Mouse (Mus musculus) limb, embryonic 12.5 days (tissue): Measurements from ENCODE around the gene Slc6a6. TPM values are rescaled to one million over a fixed set of nuclear protein-coding genes. Genes with fewer than 3 reads are reported as not detected.

ENCODE experiments used
- ATAC-seq: fragments of 200-750 bp; cut with Nextera tagmentation; 2 replicates; pipeline ENCODE4 v1.8.0; 2017; ENCODE audit warnings: low read depth, moderate TSS enrichment; ENCODE audit not compliant: insufficient number of reproducible peaks, insufficient read depth, low FRiP score, low TSS enrichment
- H3K27ac ChIP-seq: fragments of 300-500 bp; sonication (generic); 2 replicates; pipeline ENCODE4 v1.5.1; 2016; ENCODE audit warnings: mild to moderate bottlenecking, moderate library complexity
- H3K27me3 ChIP-seq: fragments of 300-500 bp; sonication (generic); 2 replicates; pipeline ENCODE4 v1.6.1; 2016; ENCODE audit warnings: mild to moderate bottlenecking, moderate library complexity
- H3K36me3 ChIP-seq: fragments of 300-500 bp; sonication (generic); 2 replicates; pipeline ENCODE4 v1.6.1; 2016; ENCODE audit warnings: mild to moderate bottlenecking, moderate library complexity
- H3K4me1 ChIP-seq: fragments of 300-500 bp; sonication (generic); replicated peaks from 2 replicates; pipeline ENCODE4 v1.6.1; 2016
- H3K4me2 ChIP-seq: fragments of 300-500 bp; sonication (generic); 2 replicates; pipeline ENCODE4 v1.6.1; 2016; ENCODE audit warnings: mild to moderate bottlenecking, moderate library complexity
- H3K4me3 ChIP-seq: fragments of 300-500 bp; sonication (generic); replicated peaks from 2 replicates; pipeline ENCODE4 v1.5.1; 2016; ENCODE audit warnings: mild to moderate bottlenecking
- H3K9ac ChIP-seq: fragments of 300-500 bp; sonication (generic); replicated peaks from 2 replicates; pipeline ENCODE4 v1.6.1; 2016; ENCODE audit warnings: mild to moderate bottlenecking, moderate library complexity
- H3K9me3 ChIP-seq: fragments of 300-500 bp; sonication (generic); 2 replicates; pipeline ENCODE4 v1.6.1; 2016; ENCODE audit warnings: mild to moderate bottlenecking, moderate library complexity
- WGBS: fragments of 180-500 bp; shearing (Covaris S2); methylation state at CpG from one replicate; pipeline ENCODE4 v1.1.7; 2016; 5-methylcytosine and 5-hydroxymethylcytosine counted together
- polyA plus RNA-seq: library from polyadenylated mRNA; unstranded; fragments of >200 nt; fragmentation: Nextera tagmentation; extraction: Ambion mirVana; gene quantifications from 2 replicates; pipeline ENCODE4 v1.2.1, GENCODE M21; 2016

Slc6a6 gene
- polyA plus RNA-seq, 1 experiment from 2014 or later = 47.1 TPM

DNA sequence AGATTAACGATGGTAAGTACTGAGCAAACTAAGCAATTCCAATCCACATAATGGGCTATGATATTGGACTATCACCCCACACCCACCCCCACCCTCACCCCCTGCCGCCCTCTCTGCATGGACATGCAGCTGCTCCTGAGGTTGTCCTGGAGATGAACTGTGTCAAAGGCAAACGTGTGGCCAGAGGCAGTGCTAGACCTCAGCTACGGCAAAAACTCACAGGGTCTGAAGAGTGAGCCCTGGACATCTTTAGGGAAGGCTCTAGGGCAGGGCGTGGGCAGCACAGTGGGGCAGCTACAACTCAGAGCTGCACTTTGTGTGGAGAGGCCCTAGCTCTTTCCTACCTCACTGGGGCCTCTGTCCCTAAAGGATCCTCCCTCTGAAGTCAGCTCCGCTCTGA lies 13.6 kb upstream of the Slc6a6 start:
- H3K9ac ChIP-seq = no peak overlapping the region

DNA sequence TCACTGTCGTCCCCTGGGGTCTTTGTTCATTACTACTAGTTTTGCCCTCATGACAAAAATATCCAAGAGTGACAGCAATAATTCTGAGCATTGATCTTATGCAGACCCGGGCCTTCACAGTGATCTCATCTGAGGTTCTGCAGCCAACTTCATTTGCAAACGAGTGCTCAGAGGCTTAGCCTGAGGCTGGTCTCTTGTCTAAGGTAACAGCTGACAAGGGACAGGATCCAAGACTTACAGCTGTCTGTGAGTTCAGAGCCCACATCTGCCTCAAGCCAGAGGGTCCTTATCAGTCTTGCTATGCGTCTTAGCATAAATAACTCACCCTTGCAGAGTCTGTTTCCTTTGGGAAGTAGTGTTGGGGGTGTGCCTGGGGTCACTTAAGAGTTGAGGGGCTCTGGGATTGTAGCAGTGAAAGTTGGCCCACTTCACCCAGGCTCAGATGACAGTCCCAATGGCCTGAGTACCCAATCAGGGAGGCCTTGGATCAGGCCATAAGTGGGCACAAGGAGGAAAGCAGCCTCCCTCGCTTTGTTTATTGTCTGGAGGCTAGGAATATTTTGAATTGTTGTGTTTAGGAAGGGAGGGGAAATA lies 9.0 kb upstream of the Slc6a6 start:
- 40% methylated on average over 5 of the region's 5 CpGs for WGBS
- H3K27ac ChIP-seq = no peak overlapping the region
- no peaks in the 10 kb centered on the region for H3K27me3 ChIP-seq

More for the DNA sequence above, 13.6 kb upstream of the Slc6a6 start:
- Histone ChIP-seq H3K4me3 (no peak overlapping the region), H3K4me1 (peaks cover 6% of the 10 kb centered on the region; the same call in 1 of the 2 replicates), H3K9me3 (no peaks in the 10 kb centered on the region), H3K27ac (no peak overlapping the region), H3K4me2 (no peak overlapping the region), H3K36me3 (no peaks in the 10 kb centered on the region), H3K27me3 (no peaks in the 10 kb centered on the region)
- no peak for ATAC-seq
- WGBS = 63% methylated on average over 6 of the region's 6 CpGs

DNA sequence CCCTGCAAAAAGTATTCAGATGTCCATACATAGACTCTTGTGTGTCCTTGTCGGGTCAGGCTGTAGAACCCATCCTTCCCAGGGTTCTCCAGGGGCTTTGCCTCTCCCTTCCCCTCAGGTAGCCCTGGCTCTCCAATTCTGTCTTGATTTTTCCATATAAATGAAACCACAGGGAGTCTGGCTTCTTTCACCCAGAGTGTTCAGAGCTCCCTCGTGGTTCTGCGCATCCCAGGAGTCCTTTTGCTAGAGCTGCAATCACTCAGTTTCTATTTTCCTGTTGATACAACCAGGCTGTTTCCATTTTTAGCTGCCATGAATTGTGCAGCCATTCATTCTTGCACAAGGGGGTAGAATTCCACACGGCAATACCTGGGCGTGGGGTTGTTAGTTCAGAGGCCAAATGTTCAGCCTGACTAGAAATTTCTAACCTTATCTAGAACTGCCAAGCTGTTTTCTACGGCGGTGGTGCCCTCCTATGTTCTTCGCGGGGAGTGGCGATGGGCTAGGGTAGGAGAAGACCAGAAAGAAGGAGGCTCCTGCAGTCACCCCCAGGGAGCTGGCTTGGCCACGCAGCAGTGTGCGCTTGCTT lies 5.3 kb upstream of the Slc6a6 start:
- no peaks in the 10 kb centered on the region for H3K27me3 ChIP-seq
- H3K9ac ChIP-seq = no peak overlapping the region
- no peak overlapping the region for H3K27ac ChIP-seq
- no peak overlapping the region for H3K4me2 ChIP-seq
- no peak for ATAC-seq
- WGBS = 53% methylated on average over 12 of the region's 12 CpGs
- H3K4me1 ChIP-seq = peaks cover 14% of the 10 kb centered on the region; the same call in 1 of the 2 replicates
- H3K4me3 ChIP-seq = no peak overlapping the region
- no peaks in the 10 kb centered on the region for H3K36me3 ChIP-seq
- no peaks in the 10 kb centered on the region for H3K9me3 ChIP-seq

More for the DNA sequence above, 9.0 kb upstream of the Slc6a6 start:
- no peaks in the 10 kb centered on the region for H3K9me3 ChIP-seq
- H3K36me3 ChIP-seq = no peaks in the 10 kb centered on the region
- H3K4me1 ChIP-seq = peaks cover 14% of the 10 kb centered on the region; the same call in 1 of the 2 replicates
- no peak overlapping the region for H3K9ac ChIP-seq
- no peak overlapping the region for H3K4me3 ChIP-seq
- ATAC-seq = no peak
- no peak overlapping the region for H3K4me2 ChIP-seq

- Histone ChIP-seq H3K4me3 (no peak overlapping the region), H3K36me3 (no peaks in the 10 kb centered on the region), H3K9me3 (no peaks in the 10 kb centered on the region), H3K9ac (no peak overlapping the region), H3K4me2 (no peak overlapping the region), H3K27ac (no peak overlapping the region), H3K4me1 (peaks cover 14% of the 10 kb centered on the region; the same call in 1 of the 2 replicates), H3K27me3 (no peaks in the 10 kb centered on the region)
- WGBS = 77% methylated on average over 10 of the region's 10 CpGs
- ATAC-seq = no peak
These were observed 4.7 kb upstream of the Slc6a6 start for GRCm38 (mm10) chr6:91679095-91679577.

GRCm38 (mm10) chr6:91679716-91680115 lies 4.1 kb upstream of the Slc6a6 start:
- Histone ChIP-seq H3K36me3 (no peaks in the 10 kb centered on the region), H3K9me3 (no peaks in the 10 kb centered on the region), H3K9ac (no peak overlapping the region), H3K27me3 (no peaks in the 10 kb centered on the region), H3K4me1 (peaks cover 15% of the 10 kb centered on the region), H3K4me2 (no peak overlapping the region), H3K4me3 (no peak overlapping the region), H3K27ac (no peak overlapping the region)
- WGBS = 78% methylated on average over 6 of the region's 6 CpGs
- ATAC-seq = no peak

DNA sequence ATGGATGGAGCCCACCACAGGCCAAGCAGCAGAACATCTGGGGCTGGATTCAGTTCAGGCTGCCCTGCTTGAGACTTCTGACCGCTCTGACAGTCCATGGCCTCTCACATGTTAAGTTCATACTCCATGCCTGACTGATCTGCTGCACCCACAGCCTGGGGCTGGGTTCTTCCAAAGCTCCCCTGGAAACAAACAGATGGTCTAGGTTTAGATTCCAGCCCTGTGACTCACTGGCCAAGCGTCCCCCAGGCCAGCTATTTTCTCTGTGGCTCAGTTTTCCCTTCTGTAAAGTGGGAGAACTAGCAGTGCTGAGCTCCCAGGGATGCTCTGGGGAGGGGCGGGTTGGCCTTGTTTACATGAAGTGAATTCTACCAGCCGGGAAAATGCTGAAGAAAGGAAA lies 2.0 kb upstream of the Slc6a6 start:
- 87% methylated on average over 4 of the region's 4 CpGs for WGBS
- Histone ChIP-seq H3K9ac (no peak overlapping the region), H3K4me1 (peaks cover 29% of the 10 kb centered on the region), H3K4me2 (no peak overlapping the region), H3K27ac (no peak overlapping the region), H3K4me3 (no peak overlapping the region), H3K9me3 (no peaks in the 10 kb centered on the region), H3K27me3 (no peaks in the 10 kb centered on the region), H3K36me3 (no peaks in the 10 kb centered on the region)
- no peak for ATAC-seq

- no peaks in the 10 kb centered on the region for H3K36me3 ChIP-seq
- H3K4me3 ChIP-seq = peak overlapping the region; percentile 84
- peak overlapping the region; percentile 96 for H3K4me2 ChIP-seq
- ATAC-seq = no peak
- peaks cover 37% of the 10 kb centered on the region for H3K4me1 ChIP-seq
- no peaks in the 10 kb centered on the region for H3K9me3 ChIP-seq
- H3K9ac ChIP-seq = peak overlapping the region; percentile 88
- no peaks in the 10 kb centered on the region for H3K27me3 ChIP-seq
- WGBS = 65% methylated on average over 3 of the region's 3 CpGs
- peak overlapping the region; percentile 87 for H3K27ac ChIP-seq
These were observed 732 bp upstream of the Slc6a6 start for GRCm38 (mm10) chr6:91683121-91683520.

DNA sequence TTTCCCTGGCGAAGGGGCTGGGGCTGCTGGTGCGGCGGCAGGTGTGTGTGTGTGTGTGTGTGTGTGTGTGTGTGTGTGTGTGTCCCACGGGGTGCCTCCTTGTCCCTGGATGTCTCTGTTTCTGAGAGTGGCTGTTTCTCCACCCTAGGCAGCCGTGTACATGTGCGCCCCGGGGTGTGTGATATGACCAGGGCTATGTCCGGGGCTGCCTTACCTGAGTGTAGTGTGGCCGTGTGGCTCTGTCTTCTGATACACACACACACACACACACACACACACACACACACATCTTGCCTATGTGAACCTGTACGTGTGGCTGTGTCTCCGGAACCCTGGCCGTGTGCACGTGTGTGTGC lies 599 bp downstream of the Slc6a6 start:
- Histone ChIP-seq H3K9me3 (no peaks in the 10 kb centered on the region), H3K4me2 (peak overlapping the region; percentile 96), H3K4me1 (peaks cover 37% of the 10 kb centered on the region), H3K36me3 (no peaks in the 10 kb centered on the region), H3K27me3 (no peaks in the 10 kb centered on the region), H3K27ac (peak overlapping the region; percentile 87), H3K9ac (peak overlapping the region; percentile 88), H3K4me3 (peak overlapping the region; percentile 84)
- peak; percentile 39; the same call in 1 of the 2 replicates for ATAC-seq
- 2% methylated on average over 13 of the region's 13 CpGs for WGBS

DNA sequence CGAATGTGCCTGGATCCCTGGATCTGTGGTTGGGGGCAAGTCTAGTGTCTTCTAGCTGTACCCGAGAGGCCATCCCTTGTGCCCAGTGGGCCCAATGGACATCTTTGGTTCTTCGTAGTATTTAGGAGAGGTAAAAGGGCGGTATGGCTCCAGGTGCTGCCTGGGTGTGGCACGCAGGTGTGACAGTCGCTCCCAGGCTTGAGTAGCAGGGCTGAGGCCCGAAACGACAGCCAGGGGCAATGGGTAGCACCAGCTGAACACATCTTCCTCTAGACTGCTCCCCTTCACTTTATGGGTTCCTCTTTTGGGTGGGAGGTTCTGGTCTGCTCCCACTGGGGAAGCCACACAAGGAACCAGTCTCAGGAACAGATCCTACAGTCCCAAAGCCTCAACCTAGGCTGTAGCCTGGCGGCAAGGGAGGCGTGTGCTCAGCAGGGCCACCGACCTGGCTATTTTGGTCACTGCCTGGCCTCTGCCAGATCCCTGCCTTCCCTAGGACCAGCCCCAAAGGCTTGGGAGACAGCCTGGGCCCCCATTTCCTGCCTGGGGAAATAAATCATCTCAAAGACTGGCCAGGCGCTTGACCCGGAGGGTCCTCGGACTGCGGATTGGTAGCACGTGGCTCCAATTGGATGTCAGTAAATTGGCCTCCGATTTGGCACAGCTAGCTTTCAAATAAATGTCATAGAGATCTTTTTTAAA lies 1.1 kb downstream of the Slc6a6 start:
- Histone ChIP-seq H3K4me3 (peak overlapping the region; percentile 84), H3K9ac (peak overlapping the region; percentile 88), H3K4me1 (peaks cover 42% of the 10 kb centered on the region), H3K27ac (peak overlapping the region; percentile 62), H3K36me3 (no peaks in the 10 kb centered on the region), H3K9me3 (no peaks in the 10 kb centered on the region), H3K4me2 (peak overlapping the region; percentile 96), H3K27me3 (no peaks in the 10 kb centered on the region)
- 6% methylated on average over 17 of the region's 17 CpGs for WGBS
- no peak for ATAC-seq

GRCm38 (mm10) chr6:91685533-91685883 lies 1.7 kb downstream of the Slc6a6 start:
- WGBS = 3% methylated on average over 2 of the region's 2 CpGs
- H3K9ac ChIP-seq = no peak overlapping the region

DNA sequence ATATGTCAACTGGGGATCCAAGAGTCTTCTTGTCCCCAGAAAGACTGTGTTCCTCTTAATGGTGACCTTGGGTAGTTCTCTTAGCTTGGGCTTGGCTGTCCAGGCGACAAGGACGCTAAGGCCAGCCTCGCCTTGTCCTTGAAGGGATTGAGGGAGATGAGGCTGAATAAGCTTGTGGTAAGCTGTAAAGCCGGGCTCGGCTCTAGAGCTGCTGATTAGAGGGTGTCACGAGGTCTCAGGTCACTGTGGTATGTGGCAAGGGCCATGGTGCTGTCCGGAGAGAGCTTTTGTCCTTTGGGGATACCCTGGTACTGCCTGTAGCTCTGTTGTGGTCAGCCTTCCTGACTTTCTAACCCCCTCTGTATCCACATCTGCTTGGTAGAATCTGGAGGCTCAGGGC lies 2.0 kb downstream of the Slc6a6 start:
- Histone ChIP-seq H3K4me2 (peak overlapping the region; percentile 96), H3K9me3 (no peaks in the 10 kb centered on the region), H3K4me1 (peaks cover 47% of the 10 kb centered on the region), H3K36me3 (peaks cover 7% of the 10 kb centered on the region; the same call in 1 of the 2 replicates), H3K4me3 (peak overlapping the region; percentile 84), H3K9ac (no peak overlapping the region), H3K27me3 (no peaks in the 10 kb centered on the region), H3K27ac (no peak overlapping the region)
- no peak for ATAC-seq
- WGBS = 71% methylated on average over 7 of the region's 7 CpGs

More at GRCm38 (mm10) chr6:91685533-91685883, 1.7 kb downstream of the Slc6a6 start:
- no peaks in the 10 kb centered on the region for H3K27me3 ChIP-seq
- H3K4me1 ChIP-seq = peaks cover 47% of the 10 kb centered on the region
- H3K27ac ChIP-seq = no peak overlapping the region
- peaks cover 3% of the 10 kb centered on the region; the same call in 1 of the 2 replicates for H3K36me3 ChIP-seq
- no peak for ATAC-seq
- H3K9me3 ChIP-seq = no peaks in the 10 kb centered on the region
- peak overlapping the region; percentile 96 for H3K4me2 ChIP-seq
- H3K4me3 ChIP-seq = peak overlapping the region; percentile 84
